Mouse (Mus musculus) midbrain, postnatal 0 days (tissue): ENCODE measurements at regions not wholly inside any gene's neighbourhood (a gene's known extent, or its start where the extent isn't known, plus 50 kb on each side); places are given as distances from the start of the nearest gene placed in this dataset.
A peak's percentile ranks its signal among the peaks of the same experiment; 100 is the strongest.

ENCODE experiments used
- ATAC-seq: fragments of 200-750 bp; cut with Nextera tagmentation; 2 replicates; pipeline ENCODE4 v1.8.0; 2017; ENCODE audit warnings: moderate number of reproducible peaks, mild to moderate bottlenecking, moderate TSS enrichment, moderate library complexity; ENCODE audit not compliant: low FRiP score
- DNase-seq: peaks from one replicate; pipeline ENCODE4 v3.0.0-alpha.2; 2015; ENCODE audit warnings: low spot score
- H3K27ac ChIP-seq: fragments of 300-500 bp; sonication (generic); 2 replicates; pipeline ENCODE4 v1.5.1; 2014; ENCODE audit warnings: low read depth, mild to moderate bottlenecking, low read length, mixed read lengths
- H3K27me3 ChIP-seq: fragments of 300-500 bp; sonication (generic); 2 replicates; pipeline ENCODE4 v1.6.1; 2014; ENCODE audit warnings: low read length, control low read depth, mixed read lengths; ENCODE audit not compliant: insufficient read depth
- H3K36me3 ChIP-seq: fragments of 300-500 bp; sonication (generic); 2 replicates; pipeline ENCODE4 v1.6.1; 2014; ENCODE audit warnings: low read length, control low read depth, mixed read lengths; ENCODE audit not compliant: insufficient read depth
- H3K4me1 ChIP-seq: fragments of 300-500 bp; sonication (generic); 2 replicates; pipeline ENCODE4 v1.6.1; 2014; ENCODE audit warnings: mild to moderate bottlenecking, control low read depth, antibody characterized with exemption, low read length, mixed read lengths; ENCODE audit not compliant: insufficient read depth
- H3K4me2 ChIP-seq: fragments of 300-500 bp; sonication (generic); 2 replicates; pipeline ENCODE4 v1.6.1; 2014; ENCODE audit warnings: low read depth, mild to moderate bottlenecking, low read length, mixed read lengths; ENCODE audit not compliant: poor library complexity, severe bottlenecking
- H3K4me3 ChIP-seq: fragments of 300-500 bp; sonication (generic); 2 replicates; pipeline ENCODE4 v1.5.1; 2014; ENCODE audit warnings: low read depth, mild to moderate bottlenecking, low read length, moderate library complexity
- H3K9ac ChIP-seq: fragments of 300-500 bp; sonication (generic); replicated peaks from 2 replicates; pipeline ENCODE4 v1.6.1; 2014; ENCODE audit warnings: mild to moderate bottlenecking, low read length, moderate library complexity, mixed read lengths; ENCODE audit not compliant: poor library complexity, severe bottlenecking
- H3K9me3 ChIP-seq: fragments of 300-500 bp; sonication (generic); 2 replicates; pipeline ENCODE4 v1.6.1; 2016; ENCODE audit warnings: low read length, control low read depth
- CTCF ChIP-seq: IDR thresholded peaks from 2 replicates; pipeline ENCODE4 v1.5.1; 2016; ENCODE audit warnings: antibody characterized with exemption, mild to moderate bottlenecking
- WGBS: fragments of 180-500 bp; shearing (Covaris S2); extraction: QIAGEN DNeasy Blood & Tissue Kit; methylation state at CpG from one replicate; pipeline ENCODE4 v1.1.7; 2014; 5-methylcytosine and 5-hydroxymethylcytosine counted together

GRCm38 (mm10) chr4:55960063-55960462 is 427.8 kb upstream of the Klf4 start:
- Histone ChIP-seq H3K9me3 (no peaks in the 10 kb centered on the region), H3K4me2 (no peak overlapping the region), H3K9ac (no peak overlapping the region), H3K27ac (no peak overlapping the region), H3K4me1 (no peaks in the 10 kb centered on the region), H3K27me3 (no peaks in the 10 kb centered on the region), H3K4me3 (no peak overlapping the region), H3K36me3 (no peaks in the 10 kb centered on the region)
- WGBS = 96% methylated on average over 1 of the region's 1 CpGs
- no peak for TF ChIP-seq CTCF
- no peak for DNase-seq
- ATAC-seq = no peak

DNA sequence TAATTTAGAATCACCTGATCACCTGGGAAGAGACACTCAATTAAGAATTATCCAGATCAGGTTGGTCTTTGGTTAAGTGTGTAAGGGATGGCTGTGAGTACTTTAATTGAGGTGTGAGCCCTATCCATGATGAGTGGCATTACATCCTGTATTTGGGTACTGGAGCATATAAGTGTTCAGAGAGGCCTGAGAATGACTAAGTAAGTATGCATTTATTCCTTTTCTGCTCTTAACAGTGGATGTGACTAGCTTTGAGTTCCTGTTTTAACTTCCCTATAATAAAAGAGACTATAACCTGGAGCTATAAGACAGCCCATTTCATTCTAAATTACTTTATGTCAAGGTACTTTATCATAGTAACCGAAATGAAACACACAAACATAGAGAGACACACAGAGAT is 421.4 kb upstream of the Klf4 start:
- WGBS = 94% methylated on average over 1 of the region's 1 CpGs
- H3K9ac ChIP-seq = no peak overlapping the region
- no peak overlapping the region for H3K27ac ChIP-seq
- H3K27me3 ChIP-seq = no peaks in the 10 kb centered on the region
- ATAC-seq (no peak), DNase-seq (no peak)
- no peaks in the 10 kb centered on the region for H3K36me3 ChIP-seq
- no peak overlapping the region for H3K4me2 ChIP-seq
- H3K9me3 ChIP-seq = no peaks in the 10 kb centered on the region
- no peak overlapping the region for H3K4me3 ChIP-seq
- no peak for TF ChIP-seq CTCF
- no peaks in the 10 kb centered on the region for H3K4me1 ChIP-seq

GRCm38 (mm10) chr4:55952220-55952619 is 420.0 kb upstream of the Klf4 start:
- H3K4me2 ChIP-seq = no peak overlapping the region
- 93% methylated on average over 3 of the region's 3 CpGs for WGBS
- H3K27me3 ChIP-seq = no peaks in the 10 kb centered on the region
- no peak overlapping the region for H3K9ac ChIP-seq
- DNase-seq = no peak
- H3K27ac ChIP-seq = no peak overlapping the region
- H3K4me3 ChIP-seq = no peak overlapping the region
- no peaks in the 10 kb centered on the region for H3K9me3 ChIP-seq
- H3K36me3 ChIP-seq = no peaks in the 10 kb centered on the region
- no peak for TF ChIP-seq CTCF
- ATAC-seq = no peak
- no peaks in the 10 kb centered on the region for H3K4me1 ChIP-seq

GRCm38 (mm10) chr4:55941423-55941822 is 409.2 kb upstream of the Klf4 start:
- no peak for DNase-seq
- TF ChIP-seq CTCF = no peak
- Histone ChIP-seq H3K4me1 (no peaks in the 10 kb centered on the region), H3K36me3 (no peaks in the 10 kb centered on the region), H3K9me3 (no peaks in the 10 kb centered on the region), H3K27ac (no peak overlapping the region), H3K4me3 (no peak overlapping the region), H3K27me3 (no peaks in the 10 kb centered on the region), H3K4me2 (no peak overlapping the region), H3K9ac (no peak overlapping the region)
- 67% methylated on average over 1 of the region's 1 CpGs for WGBS
- no peak for ATAC-seq

DNA sequence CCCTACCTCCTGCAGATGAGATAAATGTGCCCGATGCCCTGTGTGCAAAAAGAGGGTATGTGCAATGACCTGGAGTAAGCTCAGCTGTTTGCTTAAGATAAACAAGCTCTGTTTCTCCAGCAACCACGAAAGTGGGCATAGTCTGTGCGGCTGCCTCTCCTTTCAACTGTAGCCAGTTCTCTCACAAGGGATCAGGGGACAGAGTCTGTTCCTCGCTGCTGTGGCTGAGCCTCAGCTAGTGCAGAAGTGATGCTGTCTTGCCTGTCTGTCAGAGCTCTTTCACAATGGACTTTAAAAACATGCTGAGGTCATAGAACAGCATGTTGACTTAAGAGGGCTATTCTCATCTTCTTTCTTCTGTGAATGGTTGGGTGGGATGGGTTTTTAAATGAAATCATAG is 406.1 kb upstream of the Klf4 start:
- Histone ChIP-seq H3K27me3 (no peaks in the 10 kb centered on the region), H3K4me2 (no peak overlapping the region), H3K36me3 (no peaks in the 10 kb centered on the region), H3K27ac (no peak overlapping the region), H3K9me3 (no peaks in the 10 kb centered on the region), H3K4me1 (no peaks in the 10 kb centered on the region), H3K4me3 (no peak overlapping the region), H3K9ac (no peak overlapping the region)
- ATAC-seq (no peak), DNase-seq (peak; percentile 28)
- WGBS = 54% methylated on average over 4 of the region's 4 CpGs
- no peak for TF ChIP-seq CTCF

- Histone ChIP-seq H3K4me3 (no peak overlapping the region), H3K4me2 (no peak overlapping the region), H3K27ac (no peak overlapping the region), H3K9ac (no peak overlapping the region), H3K36me3 (no peaks in the 10 kb centered on the region), H3K4me1 (no peaks in the 10 kb centered on the region), H3K9me3 (no peaks in the 10 kb centered on the region), H3K27me3 (no peaks in the 10 kb centered on the region)
- 84% methylated on average over 1 of the region's 1 CpGs for WGBS
- DNase-seq = no peak
- ATAC-seq = no peak
- no peak for TF ChIP-seq CTCF
These were observed 405.6 kb upstream of the Klf4 start for GRCm38 (mm10) chr4:55937833-55938232.
